Mouse (Mus musculus) macrophage (primary cell): ENCODE measurements around the gene Gstp1. TPM values are rescaled to one million over a fixed set of nuclear protein-coding genes. Genes with fewer than 3 reads are reported as not detected.

ENCODE experiments used
- H3K27ac ChIP-seq: fragments of 350-480 bp; formaldehyde crosslinking; 2 replicates; pipeline ENCODE4 v1.9.0; 2021
- H3K36me3 ChIP-seq: fragments of 350-480 bp; formaldehyde crosslinking; 2 replicates; pipeline ENCODE4 v1.9.0; 2021; ENCODE audit errors: inconsistent target
- H3K4me3 ChIP-seq: fragments of 350-480 bp; formaldehyde crosslinking; 2 replicates; pipeline ENCODE4 v1.9.0; 2021; ENCODE audit errors: inconsistent target
- H3K79me2 ChIP-seq: fragments of 350-480 bp; formaldehyde crosslinking; 2 replicates; pipeline ENCODE4 v1.9.0; 2021; ENCODE audit errors: inconsistent target
- WGBS: methylation state at CpG from one replicate; pipeline ENCODE4 v1.1.7; 2026; ENCODE audit warnings: inconsistent platforms; ENCODE audit not compliant: missing documents; 5-methylcytosine and 5-hydroxymethylcytosine counted together
- polyA plus RNA-seq: library from polyadenylated mRNA; stranded (reverse); fragments of 250-400 nt; gene quantifications from 3 replicates; pipeline ENCODE4 v1.2.4, GENCODE M21; 2018; ENCODE audit warnings: inconsistent platforms

Gstp1 gene
- polyA plus RNA-seq, 1 experiment from 2014 or later = 8.6 TPM

GRCm38 (mm10) chr19:4005971-4006370 is 31.8 kb downstream of the Gstp1 start:
- H3K79me2 ChIP-seq = no peaks in the 10 kb centered on the region
- no peak overlapping the region for H3K4me3 ChIP-seq
- no peak overlapping the region for H3K27ac ChIP-seq
- H3K36me3 ChIP-seq = peaks cover 44% of the 10 kb centered on the region
- WGBS = 91% methylated on average over 8 of the region's 8 CpGs

- H3K27ac ChIP-seq = no peak overlapping the region
- WGBS = 94% methylated on average over 9 of the region's 9 CpGs
- H3K4me3 ChIP-seq = no peak overlapping the region
- H3K79me2 ChIP-seq = no peaks in the 10 kb centered on the region
- H3K36me3 ChIP-seq = peaks cover 43% of the 10 kb centered on the region
Measured at GRCm38 (mm10) chr19:4005091-4005490, 32.7 kb downstream of the Gstp1 start.

- Histone ChIP-seq H3K27ac (no peak overlapping the region), H3K36me3 (peaks cover 35% of the 10 kb centered on the region), H3K4me3 (no peak overlapping the region), H3K79me2 (no peaks in the 10 kb centered on the region)
- WGBS = 92% methylated on average over 8 of the region's 15 CpGs
Measured at GRCm38 (mm10) chr19:4004331-4004730, 33.5 kb downstream of the Gstp1 start.

- 87% methylated on average over 12 of the region's 12 CpGs for WGBS
- Histone ChIP-seq H3K36me3 (peaks cover 28% of the 10 kb centered on the region), H3K4me3 (no peak overlapping the region), H3K27ac (no peak overlapping the region), H3K79me2 (no peaks in the 10 kb centered on the region)
Measured at GRCm38 (mm10) chr19:4003641-4004040, 34.1 kb downstream of the Gstp1 start.

GRCm38 (mm10) chr19:4003112-4003511 is 34.7 kb downstream of the Gstp1 start, which contains the start of gene Doc2g:
TSS of gene Doc2g (plus strand) at chr19:4003313.
- Histone ChIP-seq H3K79me2 (no peaks in the 10 kb centered on the region), H3K36me3 (peaks cover 23% of the 10 kb centered on the region), H3K4me3 (no peak within 1 kb of the TSS), H3K27ac (no peak within 1 kb of the TSS)
- 100% methylated on average over 1 of the region's 1 CpGs for WGBS

- 93% methylated on average over 5 of the region's 5 CpGs for WGBS
- no peak overlapping the region for H3K27ac ChIP-seq
- no peak overlapping the region for H3K4me3 ChIP-seq
- no peaks in the 10 kb centered on the region for H3K79me2 ChIP-seq
- H3K36me3 ChIP-seq = peaks cover 10% of the 10 kb centered on the region; the same call in 1 of the 2 replicates
Measured at GRCm38 (mm10) chr19:4001752-4002151, 36.0 kb downstream of the Gstp1 start.

- peaks cover 2% of the 10 kb centered on the region; the same call in 1 of the 2 replicates for H3K36me3 ChIP-seq
- H3K79me2 ChIP-seq = no peaks in the 10 kb centered on the region
- 43% methylated on average over 17 of the region's 17 CpGs for WGBS
- H3K27ac ChIP-seq = no peak overlapping the region
- peak overlapping the region; percentile 40 for H3K4me3 ChIP-seq
Measured at GRCm38 (mm10) chr19:4000949-4001525, 36.7 kb downstream of the Gstp1 start.

- no peaks in the 10 kb centered on the region for H3K79me2 ChIP-seq
- H3K36me3 ChIP-seq = no peaks in the 10 kb centered on the region
Measured at GRCm38 (mm10) chr19:4000119-4000900, 37.5 kb downstream of the Gstp1 start, which contains the start of the genes Nudt8 and Gm49405. TSS of gene Nudt8 (plus strand) at chr19:4000580. TSS of gene Gm49405 (plus strand) at chr19:4000626.

GRCm38 (mm10) chr19:3999121-3999730 is 38.6 kb downstream of the Gstp1 start:
- no peaks in the 10 kb centered on the region for H3K79me2 ChIP-seq
- H3K27ac ChIP-seq = peak overlapping the region; percentile 70
- H3K4me3 ChIP-seq = no peak overlapping the region; the same call in 1 of the 2 replicates
- 56% methylated on average over 9 of the region's 9 CpGs for WGBS
- H3K36me3 ChIP-seq = no peaks in the 10 kb centered on the region

More at GRCm38 (mm10) chr19:4000119-4000900, 37.5 kb downstream of the Gstp1 start, which contains the start of the genes Nudt8 and Gm49405:
- peak within 1 kb of the TSS; percentile 70 for H3K27ac ChIP-seq
- under 1% methylated on average over 51 of the region's 64 CpGs for WGBS
- peak within 1 kb of the TSS; percentile 40 for H3K4me3 ChIP-seq

- Histone ChIP-seq H3K27ac (no peak overlapping the region), H3K79me2 (no peaks in the 10 kb centered on the region), H3K36me3 (no peaks in the 10 kb centered on the region), H3K4me3 (no peak overlapping the region)
- 96% methylated on average over 8 of the region's 8 CpGs for WGBS
Measured at GRCm38 (mm10) chr19:3998335-3998734, 39.5 kb downstream of the Gstp1 start.

GRCm38 (mm10) chr19:3997231-3997630 is 40.6 kb downstream of the Gstp1 start:
- WGBS = 96% methylated on average over 8 of the region's 8 CpGs
- no peaks in the 10 kb centered on the region for H3K36me3 ChIP-seq
- H3K4me3 ChIP-seq = no peak overlapping the region
- no peaks in the 10 kb centered on the region for H3K79me2 ChIP-seq
- H3K27ac ChIP-seq = no peak overlapping the region

- Histone ChIP-seq H3K36me3 (no peaks in the 10 kb centered on the region), H3K79me2 (no peaks in the 10 kb centered on the region), H3K27ac (no peak overlapping the region), H3K4me3 (no peak overlapping the region)
- WGBS = 91% methylated on average over 3 of the region's 8 CpGs
Measured at GRCm38 (mm10) chr19:3996747-3997146, 41.0 kb downstream of the Gstp1 start.

GRCm38 (mm10) chr19:3996106-3996505 is 41.7 kb downstream of the Gstp1 start:
- Histone ChIP-seq H3K27ac (no peak overlapping the region), H3K4me3 (no peak overlapping the region), H3K36me3 (no peaks in the 10 kb centered on the region), H3K79me2 (no peaks in the 10 kb centered on the region)
- 62% methylated on average over 7 of the region's 7 CpGs for WGBS

GRCm38 (mm10) chr19:3995505-3995904 is 42.3 kb downstream of the Gstp1 start:
- Histone ChIP-seq H3K4me3 (no peak overlapping the region), H3K36me3 (no peaks in the 10 kb centered on the region), H3K27ac (no peak overlapping the region), H3K79me2 (no peaks in the 10 kb centered on the region)
- WGBS = 97% methylated on average over 3 of the region's 3 CpGs

GRCm38 (mm10) chr19:3994932-3995331 is 42.9 kb downstream of the Gstp1 start:
- WGBS = 91% methylated on average over 6 of the region's 6 CpGs
- H3K36me3 ChIP-seq = no peaks in the 10 kb centered on the region
- no peak overlapping the region for H3K27ac ChIP-seq
- no peaks in the 10 kb centered on the region for H3K79me2 ChIP-seq
- H3K4me3 ChIP-seq = no peak overlapping the region
